Mouse (Mus musculus) embryonic fibroblast, embryonic 13.5 days (primary cell): Measurements from ENCODE around the gene Slc39a13. TPM values are rescaled to one million over a fixed set of nuclear protein-coding genes. Genes with fewer than 3 reads are reported as not detected.

ENCODE experiments used
- H3K27ac ChIP-seq: 2 replicates; pipeline ENCODE4 v1.5.1; 2012; ENCODE audit warnings: low read length, control low read depth, inconsistent platforms; ENCODE audit not compliant: insufficient read depth
- H3K4me1 ChIP-seq: 2 replicates; pipeline ENCODE4 v1.6.1; 2011; ENCODE audit warnings: low read length; ENCODE audit not compliant: control insufficient read depth, insufficient read depth
- H3K4me3 ChIP-seq: 2 replicates; pipeline ENCODE4 v1.5.1; 2011; ENCODE audit warnings: mild to moderate bottlenecking, control low read depth, low read length; ENCODE audit not compliant: insufficient read depth
- CTCF ChIP-seq: IDR thresholded peaks from 2 replicates; pipeline ENCODE4 v1.5.1; 2011; ENCODE audit warnings: mild to moderate bottlenecking, control low read depth, low read length, moderate library complexity, borderline replicate concordance; ENCODE audit not compliant: insufficient read depth
- POLR2A ChIP-seq: IDR thresholded peaks from 2 replicates; pipeline ENCODE4 v1.6.1; 2011; ENCODE audit warnings: low read depth, mild to moderate bottlenecking, control low read depth, low read length, moderate library complexity
- polyA plus RNA-seq: library from polyadenylated mRNA; stranded (reverse); fragments of >200 nt; gene quantifications from 2 replicates; pipeline ENCODE4 v1.2.4, GENCODE M21; 2011; ENCODE audit warnings: low read depth; ENCODE audit not compliant: missing spikeins, insufficient read length

The Slc39a13 gene
- polyA plus RNA-seq, 1 experiment, result 93.5 TPM

DNA sequence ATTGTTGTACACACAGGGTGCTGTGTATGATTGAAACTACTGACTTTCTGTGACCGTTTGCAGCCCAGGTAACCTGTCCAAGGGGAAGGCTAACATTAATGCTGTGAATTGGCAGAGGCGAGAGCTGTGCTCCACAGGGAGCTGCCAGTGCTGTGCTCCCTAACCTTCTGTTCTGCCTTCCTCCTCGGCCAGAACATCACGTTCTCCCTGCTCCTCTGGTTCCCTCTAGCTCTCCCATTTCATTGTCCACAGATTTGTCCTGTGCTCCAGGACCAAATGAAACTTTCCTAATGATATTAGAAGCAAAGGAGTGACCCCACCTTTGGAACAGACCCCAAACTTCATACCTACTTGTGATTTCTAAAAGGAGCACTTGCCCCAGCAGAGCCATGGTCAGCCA, 54.8 kb downstream of the Slc39a13 start:
- H3K4me1 ChIP-seq, result no peaks in the 10 kb centered on the region
- no peak overlapping the region for H3K27ac ChIP-seq
- no peak overlapping the region for H3K4me3 ChIP-seq
- no peak for TF ChIP-seq POLR2A

DNA sequence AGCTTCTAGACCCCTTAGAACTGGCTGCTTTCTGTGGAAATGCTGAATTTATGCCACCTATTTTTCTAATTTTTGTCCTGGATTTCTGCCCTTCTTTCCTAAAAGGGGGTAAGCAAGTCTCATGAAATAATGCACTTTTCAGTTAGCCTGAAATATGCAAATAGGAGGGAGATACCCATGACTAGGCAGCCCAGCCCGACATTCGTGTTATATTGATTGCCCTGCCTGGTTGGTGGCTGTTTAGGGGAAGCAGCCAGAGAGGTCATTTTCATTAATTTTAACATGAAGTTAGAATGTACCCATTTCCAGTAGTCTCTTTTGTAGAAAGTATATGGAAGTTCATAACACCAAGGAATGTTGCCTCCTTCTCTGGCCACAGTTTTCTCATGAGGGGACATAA, 56.3 kb downstream of the Slc39a13 start:
- TF ChIP-seq CTCF (no peak), POLR2A (no peak)
- no peak overlapping the region for H3K4me3 ChIP-seq
- no peak overlapping the region for H3K27ac ChIP-seq
- no peaks in the 10 kb centered on the region for H3K4me1 ChIP-seq

Other genes starting within 250 kb of the Slc39a13 start
- 236 and 266 TPM in 2 replicates for gene Mtch2, start 223.3 kb downstream of the Slc39a13 start, polyA plus RNA-seq
- gene C1qtnf4, start 184.6 kb downstream of the Slc39a13 start, polyA plus RNA-seq, result 0.77 and 0.81 TPM in 2 replicates
- 18.2 and 21.9 TPM in 2 replicates for gene Kbtbd4, start 165.7 kb downstream of the Slc39a13 start, polyA plus RNA-seq
- 99.4 and 118 TPM in 2 replicates for gene Ndufs3, start 165.6 kb downstream of the Slc39a13 start, polyA plus RNA-seq
- 80.6 and 90.6 TPM in 2 replicates for gene Celf1, start 130.0 kb downstream of the Slc39a13 start, polyA plus RNA-seq
- not detected in 2 replicates for gene Rapsn, start 34.8 kb downstream of the Slc39a13 start, polyA plus RNA-seq
- gene Psmc3, start 16.4 kb downstream of the Slc39a13 start, polyA plus RNA-seq, result 309 and 331 TPM in 2 replicates
- 0.79 TPM in 1 of 2 replicates, not detected in the other for gene Spi1, start 12.0 kb upstream of the Slc39a13 start, polyA plus RNA-seq
- not detected in 2 replicates for gene Mybpc3, start 47.7 kb upstream of the Slc39a13 start, polyA plus RNA-seq
- 5.4 and 6.3 TPM in 2 replicates for gene Madd, start 113.4 kb upstream of the Slc39a13 start, polyA plus RNA-seq
- 1.5 and 1.6 TPM in 2 replicates for gene Nr1h3, start 132.4 kb upstream of the Slc39a13 start, polyA plus RNA-seq
- gene Acp2, start 132.5 kb upstream of the Slc39a13 start, polyA plus RNA-seq, result 51.2 and 54.9 TPM in 2 replicates
- 5.6 and 8.4 TPM in 2 replicates for gene Ddb2, start 166.6 kb upstream of the Slc39a13 start, polyA plus RNA-seq
- 22.0 and 25.5 TPM in 2 replicates for gene Pacsin3, start 185.5 kb upstream of the Slc39a13 start, polyA plus RNA-seq
- gene Arfgap2, start 194.6 kb upstream of the Slc39a13 start, polyA plus RNA-seq, result 50.4 and 67.0 TPM in 2 replicates